Mouse (Mus musculus) megakaryocyte progenitor cell, adult 5-6 weeks (primary cell): ENCODE results near the gene Tppp. TPM values are rescaled to one million over a fixed set of nuclear protein-coding genes. Genes with fewer than 3 reads are reported as not detected.

Experiments
- total RNA-seq, 2 experiments: library from RNA; stranded (forward) in 1 of 2; stranded (reverse) in 1 of 2; fragments of 157-497, 149-512 nt in 1 of 2; fragments of 200-1000 nt in 1 of 2; gene quantifications; 2 replicates each; pipeline versions ENCODE4 v1.2.3 to v1.2.4; 2015 to 2017

The Tppp gene
- total RNA-seq, 2 experiments from 2014 or later = 0.04 to 0.17 TPM

Other genes with a start within 250 kb of the Tppp start
- gene Nkd2, start 161.8 kb upstream of the Tppp start, total RNA-seq (2015) = not detected in 2 replicates
- not detected in 2 replicates for gene Nkd2, start 161.8 kb upstream of the Tppp start, total RNA-seq (2017)
- 60.1 and 62.4 TPM in 2 replicates for gene Trip13, start 71.6 kb upstream of the Tppp start, total RNA-seq (2015)
- 49.5 and 60.7 TPM in 2 replicates for gene Trip13, start 71.6 kb upstream of the Tppp start, total RNA-seq (2017)
- 50.8 and 54.4 TPM in 2 replicates for gene Brd9, start 71.6 kb upstream of the Tppp start, total RNA-seq (2015)
- gene Brd9, start 71.6 kb upstream of the Tppp start, total RNA-seq (2017) = 99.9 and 112 TPM in 2 replicates
- gene Zdhhc11, start 45.6 kb upstream of the Tppp start, total RNA-seq (2015) = not detected in 2 replicates
- gene Zdhhc11, start 45.6 kb upstream of the Tppp start, total RNA-seq (2017) = not detected in 2 replicates
- 9.9 and 13.8 TPM in 2 replicates for gene Cep72, start 52.9 kb downstream of the Tppp start, total RNA-seq (2015)
- gene Cep72, start 52.9 kb downstream of the Tppp start, total RNA-seq (2017) = 11.0 and 12.6 TPM in 2 replicates
- not detected in 2 replicates for gene Slc9a3, start 112.0 kb downstream of the Tppp start, total RNA-seq (2015)
- not detected in 2 replicates for gene Slc9a3, start 112.0 kb downstream of the Tppp start, total RNA-seq (2017)
- gene Exoc3, start 199.3 kb downstream of the Tppp start, total RNA-seq (2015) = 19.5 and 24.5 TPM in 2 replicates
- gene Exoc3, start 199.3 kb downstream of the Tppp start, total RNA-seq (2017) = 27.9 and 43.2 TPM in 2 replicates